Mouse (Mus musculus) hindbrain, embryonic 16.5 days (tissue): Measurements from ENCODE around the gene Raet1e. TPM values are rescaled to one million over a fixed set of nuclear protein-coding genes. Genes with fewer than 3 reads are reported as not detected.
"Not testable (repeated sequence)": the region's sequence is repeated elsewhere in the genome, so short reads cannot be mapped to it uniquely, and the experiment has no call there.

Source experiments
- ATAC-seq: fragments of 200-750 bp; cut with Nextera tagmentation; 2 replicates; pipeline ENCODE4 v1.8.0; 2017; ENCODE audit warnings: moderate TSS enrichment, moderate library complexity
- H3K27ac ChIP-seq: fragments of 300-500 bp; sonication (generic); 2 replicates; pipeline ENCODE4 v1.5.1; 2014; ENCODE audit warnings: low read depth, mild to moderate bottlenecking, control low read depth, low read length, moderate library complexity
- H3K27me3 ChIP-seq: fragments of 300-500 bp; sonication (generic); replicated peaks from 2 replicates; pipeline ENCODE4 v1.6.1; 2014; ENCODE audit warnings: low read length; ENCODE audit not compliant: control insufficient read depth, insufficient read depth
- H3K36me3 ChIP-seq: fragments of 300-500 bp; sonication (generic); 2 replicates; pipeline ENCODE4 v1.6.1; 2014; ENCODE audit warnings: mild to moderate bottlenecking, low read length, moderate library complexity, mixed read lengths; ENCODE audit not compliant: control insufficient read depth, insufficient read depth
- H3K4me1 ChIP-seq: fragments of 300-500 bp; sonication (generic); 2 replicates; pipeline ENCODE4 v1.6.1; 2014; ENCODE audit warnings: low read depth, low read length; ENCODE audit not compliant: control insufficient read depth, insufficient read depth
- H3K4me2 ChIP-seq: fragments of 300-500 bp; sonication (generic); 2 replicates; pipeline ENCODE4 v1.6.1; 2014; ENCODE audit warnings: mild to moderate bottlenecking, low read length, control low read depth, moderate library complexity
- H3K4me3 ChIP-seq: fragments of 300-500 bp; sonication (generic); 2 replicates; pipeline ENCODE4 v1.5.1; 2014; ENCODE audit warnings: mild to moderate bottlenecking, low read length, control low read depth, moderate library complexity
- H3K9ac ChIP-seq: fragments of 300-500 bp; sonication (generic); 2 replicates; pipeline ENCODE4 v1.6.1; 2014; ENCODE audit warnings: low read depth, mild to moderate bottlenecking, control low read depth, low read length, moderate library complexity
- H3K9me3 ChIP-seq: fragments of 300-500 bp; sonication (generic); 2 replicates; pipeline ENCODE4 v1.6.1; 2014; ENCODE audit warnings: mild to moderate bottlenecking, low read length, moderate library complexity; ENCODE audit not compliant: control insufficient read depth
- WGBS: fragments of 180-500 bp; shearing (Covaris S2); extraction: QIAGEN DNeasy Blood & Tissue Kit; methylation state at CpG from one replicate; pipeline ENCODE4 v1.1.7; 2014; 5-methylcytosine and 5-hydroxymethylcytosine counted together
- polyA plus RNA-seq: library from polyadenylated mRNA; unstranded; fragments of >200 nt; fragmentation: Nextera tagmentation; extraction: Ambion mirVana; gene quantifications from 2 replicates; pipeline ENCODE4 v1.2.1, GENCODE M21; 2015

Gene Raet1e
- polyA plus RNA-seq, 1 experiment from 2014 or later = 0.30 TPM

DNA sequence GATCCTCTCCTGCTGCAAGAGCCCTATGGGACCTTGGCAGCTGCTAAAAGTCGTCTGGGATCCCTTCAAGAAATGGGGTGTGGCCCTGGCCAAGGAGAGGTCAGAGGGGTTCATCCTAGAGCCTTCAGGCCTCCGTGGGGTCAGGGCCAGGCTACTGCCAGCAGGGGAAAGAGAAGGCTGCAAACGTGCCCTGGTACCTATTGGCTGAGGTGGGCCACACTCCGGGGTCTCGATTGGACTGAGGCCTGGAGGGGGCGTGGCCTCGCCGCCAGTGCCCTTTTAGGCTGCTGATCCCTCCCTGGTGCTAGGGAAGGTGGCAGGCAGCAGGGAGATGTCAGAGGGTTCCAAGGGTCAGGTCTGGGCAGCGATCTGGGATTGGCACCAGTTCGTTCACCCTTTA, 222.9 kb downstream of the Raet1e start:
- H3K4me1 ChIP-seq, H3K9ac ChIP-seq, H3K9me3 ChIP-seq, H3K4me3 ChIP-seq, H3K27me3 ChIP-seq, H3K36me3 ChIP-seq, H3K27ac ChIP-seq: not testable (repeated sequence)
- WGBS = 4% methylated on average over 3 of the region's 10 CpGs
- H3K4me2 ChIP-seq = peak overlapping the region; percentile 10; the same call in 1 of the 2 replicates
- peak; percentile 86 for ATAC-seq

DNA sequence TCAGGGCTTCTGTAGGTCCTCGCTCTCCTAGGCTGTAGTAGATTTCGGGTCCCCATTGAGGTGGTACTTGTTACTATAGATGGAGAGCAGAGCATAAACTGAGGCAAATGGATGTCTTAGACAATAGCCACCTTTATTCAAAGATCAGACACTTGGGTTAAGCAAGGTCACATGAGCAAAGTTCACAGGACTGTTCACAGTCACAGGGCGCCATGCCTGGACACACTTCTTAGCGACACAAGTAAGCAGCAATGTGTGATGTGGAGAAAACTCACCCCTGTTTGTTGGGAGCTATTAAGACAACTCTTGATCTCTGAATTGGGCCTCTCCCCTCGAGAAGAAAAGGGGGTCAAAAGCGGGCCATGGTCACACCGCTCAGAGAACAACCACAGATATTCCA, 231.8 kb downstream of the Raet1e start:
- not testable (repeated sequence) for H3K4me3 ChIP-seq, H3K27me3 ChIP-seq, ATAC-seq, H3K4me1 ChIP-seq, H3K9me3 ChIP-seq, H3K27ac ChIP-seq, H3K9ac ChIP-seq, H3K36me3 ChIP-seq, H3K4me2 ChIP-seq
- WGBS = 90% methylated on average over 7 of the region's 7 CpGs

DNA sequence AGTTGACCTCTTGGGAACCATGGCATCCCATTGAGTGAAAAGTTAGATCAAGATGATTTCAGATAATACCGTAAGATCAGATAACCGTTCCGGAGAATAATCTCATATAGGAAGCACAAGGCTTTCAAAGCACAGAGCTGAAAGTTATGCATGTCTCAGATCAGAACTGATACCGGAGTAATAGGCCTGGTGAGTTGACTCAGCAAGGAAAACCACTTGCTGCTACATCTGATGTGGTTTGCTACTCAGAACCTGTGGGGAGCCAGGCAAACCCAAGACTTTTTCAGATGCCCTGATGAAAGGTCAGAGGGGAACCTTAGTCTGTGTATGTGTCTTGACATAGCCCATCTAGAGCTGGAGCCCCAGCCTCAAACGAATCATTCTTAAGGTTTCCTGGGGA, 233.2 kb downstream of the Raet1e start:
- 82% methylated on average over 2 of the region's 5 CpGs for WGBS
- not testable (repeated sequence) for ATAC-seq

DNA sequence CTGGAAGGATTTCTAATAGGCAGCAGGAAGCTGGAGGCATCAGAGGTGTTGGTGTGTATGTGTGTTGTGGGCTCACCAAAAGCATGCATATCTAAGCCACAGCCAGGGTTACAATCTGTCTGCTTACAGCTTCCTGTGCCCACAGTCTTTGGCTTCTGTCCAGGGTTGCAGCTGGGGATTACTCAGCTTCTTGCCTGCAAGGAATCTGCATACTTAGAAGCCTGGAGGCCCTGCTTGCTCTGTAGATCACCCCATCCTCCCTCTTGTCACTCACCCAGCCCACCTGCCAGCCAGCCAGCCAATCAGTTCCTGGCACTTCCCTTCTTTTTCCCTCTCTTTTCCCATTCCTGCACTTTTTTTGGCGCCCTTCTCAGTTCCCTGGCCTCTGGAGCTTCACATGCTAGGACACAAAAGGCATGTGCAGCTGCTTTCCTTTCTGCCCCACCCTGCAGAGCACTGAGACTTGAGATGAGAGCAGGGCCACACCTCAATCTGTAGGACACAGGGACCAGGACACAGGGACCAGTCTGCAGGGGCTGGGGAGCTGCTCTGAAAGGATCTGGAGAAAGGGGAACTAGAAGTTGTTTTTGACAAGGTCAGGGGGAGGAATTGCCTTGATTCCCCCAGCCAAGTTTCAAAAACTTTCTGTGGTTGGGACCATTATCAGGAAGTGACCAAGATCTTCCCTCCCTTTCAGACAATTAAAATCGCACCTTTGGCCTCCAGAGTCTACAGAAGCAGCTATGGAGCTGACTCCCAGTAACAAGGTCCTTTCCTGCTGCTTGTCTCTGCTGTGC, 234.9 kb downstream of the Raet1e start:
- H3K36me3 ChIP-seq, H3K4me3 ChIP-seq, H3K27ac ChIP-seq, H3K4me1 ChIP-seq, H3K9ac ChIP-seq, H3K9me3 ChIP-seq, H3K27me3 ChIP-seq, H3K4me2 ChIP-seq: not testable (repeated sequence)
- peak; percentile 77 for ATAC-seq
- WGBS = no CpG with 5 or more reads among the region's 2 CpGs

More for the DNA sequence above, 233.2 kb downstream of the Raet1e start:
- H3K9ac ChIP-seq, H3K27ac ChIP-seq, H3K4me1 ChIP-seq, H3K9me3 ChIP-seq, H3K4me3 ChIP-seq, H3K4me2 ChIP-seq, H3K36me3 ChIP-seq, H3K27me3 ChIP-seq: not testable (repeated sequence)

DNA sequence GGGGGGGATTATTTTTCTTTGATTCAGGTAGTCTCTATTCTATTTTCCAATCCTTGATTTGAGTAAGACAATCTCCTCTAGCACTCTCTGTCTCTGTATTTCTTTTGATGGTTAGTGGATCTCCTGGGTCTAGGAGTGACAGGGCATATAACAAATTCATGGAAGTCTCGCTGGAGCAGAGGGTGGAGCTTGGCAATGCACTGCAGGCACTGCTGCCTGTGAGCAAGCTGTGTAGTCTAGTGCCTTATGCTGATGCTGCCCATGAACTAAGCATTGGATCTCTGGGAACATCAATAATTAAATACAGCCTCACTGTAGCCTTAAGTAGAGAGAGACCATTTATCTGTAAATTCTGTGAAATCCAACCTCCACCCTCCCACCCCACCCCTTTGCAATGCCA, 238.3 kb downstream of the Raet1e start:
- H3K9me3 ChIP-seq, ATAC-seq: not testable (repeated sequence)
- 18% methylated on average over 1 of the region's 1 CpGs for WGBS

DNA sequence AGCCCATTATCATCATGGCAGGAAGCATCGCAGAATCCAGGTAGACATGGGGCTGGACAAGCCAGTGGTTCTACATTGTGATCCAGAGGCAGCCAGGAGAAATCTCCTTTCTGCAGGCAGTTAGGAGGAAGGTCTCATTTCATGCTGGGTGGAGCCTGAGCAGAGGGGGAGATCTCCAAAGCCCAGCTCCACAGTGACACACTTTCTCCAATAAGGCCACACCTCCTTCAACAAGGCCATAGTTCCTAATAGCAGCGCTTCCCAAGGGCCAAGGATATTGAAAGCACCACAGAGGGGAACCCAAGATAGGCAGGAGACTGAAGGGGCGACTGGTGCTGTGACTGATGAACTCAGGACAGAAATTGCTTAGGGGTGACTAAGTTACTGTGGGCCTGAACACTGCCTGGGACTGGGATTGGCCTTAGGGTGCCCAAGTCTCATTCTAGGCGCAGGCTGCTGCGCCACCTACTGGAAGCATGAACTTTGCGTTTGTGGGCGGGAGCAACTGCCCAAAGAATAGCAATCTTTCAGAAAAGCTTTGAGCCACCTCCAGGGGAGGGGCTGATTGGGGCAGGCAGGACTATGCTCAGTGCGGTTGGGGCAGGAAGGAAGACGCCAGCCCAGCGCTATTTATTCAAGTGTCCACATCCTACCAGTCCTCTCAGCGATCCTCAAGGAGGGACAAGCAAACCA, 244.0 kb downstream of the Raet1e start:
- WGBS = 4% methylated on average over 7 of the region's 11 CpGs
- not testable (repeated sequence) for H3K9me3 ChIP-seq, H3K27ac ChIP-seq, H3K9ac ChIP-seq, H3K4me1 ChIP-seq, H3K4me3 ChIP-seq, H3K27me3 ChIP-seq, H3K36me3 ChIP-seq, H3K4me2 ChIP-seq
- peak; percentile 83 for ATAC-seq

More for the DNA sequence above, 238.3 kb downstream of the Raet1e start:
- not testable (repeated sequence) for H3K4me3 ChIP-seq, H3K27me3 ChIP-seq, H3K36me3 ChIP-seq, H3K4me1 ChIP-seq, H3K9ac ChIP-seq, H3K4me2 ChIP-seq, H3K27ac ChIP-seq

DNA sequence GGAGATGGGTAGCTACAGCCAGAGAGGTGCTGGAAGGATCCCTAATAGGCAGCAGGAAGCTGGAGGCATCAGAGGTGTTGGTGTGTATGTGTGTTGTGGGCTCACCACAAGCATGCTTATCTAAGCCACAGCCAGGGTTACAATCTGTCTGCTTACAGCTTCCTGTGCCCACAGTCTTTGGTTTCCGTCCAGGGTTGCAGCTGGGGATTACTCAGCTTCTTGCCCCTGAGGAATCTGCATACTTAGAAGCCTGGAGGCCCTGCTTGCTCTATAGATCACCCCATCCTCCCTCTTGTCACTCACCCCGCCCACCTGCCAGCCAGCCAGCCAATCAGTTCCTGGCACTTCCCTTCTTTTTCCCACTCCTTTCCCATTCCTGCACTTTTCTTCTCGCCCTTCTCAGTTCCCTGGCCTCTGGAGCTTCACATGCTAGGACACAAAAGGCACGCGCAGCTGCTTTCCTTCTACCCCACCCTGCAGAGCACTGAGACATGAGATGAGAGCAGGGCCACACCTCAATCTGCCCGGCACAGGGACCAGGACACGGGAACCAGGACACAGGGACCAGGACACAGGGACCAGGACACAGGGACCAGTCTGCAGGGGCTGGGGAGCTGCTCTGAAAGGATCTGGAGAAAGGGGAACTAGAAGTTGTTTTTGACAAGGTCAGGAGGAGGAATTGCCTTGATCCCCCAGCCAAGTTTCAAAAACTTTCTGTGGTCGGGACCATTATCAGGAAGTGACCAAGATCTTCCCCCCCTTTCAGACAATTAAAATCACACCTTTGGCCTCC, 255.5 kb downstream of the Raet1e start:
- not testable (repeated sequence) for H3K4me2 ChIP-seq, H3K9ac ChIP-seq, H3K4me1 ChIP-seq, H3K27me3 ChIP-seq, H3K9me3 ChIP-seq, H3K4me3 ChIP-seq, H3K27ac ChIP-seq, H3K36me3 ChIP-seq
- WGBS = 0% methylated on average over 1 of the region's 8 CpGs
- 0 out of 2 replicates have a peak, but pooled peaks have one; percentile 14 for ATAC-seq
